ENCODE assay signal across 8 mouse cellular contexts in the genomic region with DNA sequence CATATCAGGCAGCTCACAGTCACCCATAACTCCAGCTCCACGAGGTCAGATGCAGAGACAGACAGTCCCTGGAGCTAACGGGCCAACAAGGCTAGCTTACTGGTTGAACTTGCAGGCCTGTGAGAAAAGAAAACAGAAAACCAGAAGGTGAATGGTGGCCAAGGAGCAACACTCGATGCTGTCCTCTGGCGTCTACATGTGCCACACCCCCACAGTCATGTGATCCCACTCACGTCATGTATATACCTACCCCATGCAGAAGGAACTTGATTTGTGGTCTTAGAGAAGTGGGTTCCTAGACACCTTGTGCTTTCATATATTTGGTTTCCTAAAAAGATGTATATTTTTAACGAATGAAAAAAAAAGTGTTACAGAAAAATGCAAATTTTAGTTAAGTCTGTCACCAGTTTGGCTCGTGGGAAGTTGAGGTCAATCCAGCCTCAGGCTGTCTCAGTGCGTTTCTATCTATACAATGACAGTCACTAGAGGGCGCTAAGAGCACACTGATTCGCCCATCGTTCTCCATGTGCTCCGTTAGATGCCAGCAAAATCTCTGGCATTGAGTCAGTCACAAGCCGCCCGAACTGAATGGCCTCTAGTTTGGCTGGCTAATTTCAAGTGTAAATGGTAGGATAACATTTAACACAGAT. TPM values are rescaled to one million over a fixed set of nuclear protein-coding genes. Genes with fewer than 3 reads are reported as not detected.
A peak's percentile ranks its signal among the peaks of the same experiment; 100 is the strongest.
DNase-seq lines count a peak whose midpoint lies in the region; ATAC-seq lines count a peak whose summit lies in the region.

No protein-coding gene starts in this region.

- H3K4me2 ChIP-seq in embryonic facial prominence, embryonic 11.5 days (ENCODE audit: low read depth, low read length) = no peak overlapping the region
- H3K4me2 ChIP-seq in limb, embryonic 12.5 days = peak overlapping the region; percentile 36; the same call in 1 of the 2 replicates
- H3K4me2 ChIP-seq in midbrain, embryonic 14.5 days (ENCODE audit: low read length) = peak overlapping the region; percentile 24; the same call in 1 of the 2 replicates
- no peak overlapping the region for H3K4me2 ChIP-seq in stomach, embryonic 14.5 days (replicated peaks; ENCODE audit: low read depth, low read length)

- H3K27ac ChIP-seq in embryonic facial prominence, embryonic 11.5 days (replicated peaks; ENCODE audit: low read depth, low read length) = no peak overlapping the region
- no peak overlapping the region for H3K27ac ChIP-seq in limb, embryonic 12.5 days
- H3K27ac ChIP-seq in midbrain, embryonic 14.5 days (replicated peaks; ENCODE audit: low read depth, low read length) = no peak overlapping the region
- no peak overlapping the region for H3K27ac ChIP-seq in stomach, embryonic 14.5 days (ENCODE audit: low read length)

- no peak overlapping the region for H3K4me3 ChIP-seq in embryonic facial prominence, embryonic 11.5 days (ENCODE audit: low read depth, low read length)
- no peak overlapping the region for H3K4me3 ChIP-seq in limb, embryonic 12.5 days (replicated peaks)
- H3K4me3 ChIP-seq in midbrain, embryonic 14.5 days (replicated peaks; ENCODE audit: low read depth, low read length) = no peak overlapping the region
- H3K4me3 ChIP-seq in stomach, embryonic 14.5 days (ENCODE audit: low read depth, low read length) = no peak overlapping the region

- no peak overlapping the region for H3K9ac ChIP-seq in embryonic facial prominence, embryonic 11.5 days (replicated peaks; ENCODE audit: low read length)
- no peak overlapping the region for H3K9ac ChIP-seq in limb, embryonic 12.5 days (replicated peaks)
- H3K9ac ChIP-seq in midbrain, embryonic 14.5 days (replicated peaks; ENCODE audit: low read length) = no peak overlapping the region
- no peak overlapping the region for H3K9ac ChIP-seq in stomach, embryonic 14.5 days (replicated peaks; ENCODE audit: low read depth, low read length)

- H3K36me3 ChIP-seq in embryonic facial prominence, embryonic 11.5 days (replicated peaks; ENCODE audit: control insufficient read depth, insufficient read depth, low read depth, low read length) = no peaks in the 10 kb centered on the region
- no peaks in the 10 kb centered on the region for H3K36me3 ChIP-seq in limb, embryonic 12.5 days
- no peaks in the 10 kb centered on the region for H3K36me3 ChIP-seq in midbrain, embryonic 14.5 days (ENCODE audit: control insufficient read depth, insufficient read depth, low read length)
- H3K36me3 ChIP-seq in stomach, embryonic 14.5 days (ENCODE audit: control insufficient read depth, insufficient read depth, low read length) = no peaks in the 10 kb centered on the region

- H3K4me1 ChIP-seq in embryonic facial prominence, embryonic 11.5 days (ENCODE audit: control insufficient read depth, insufficient read depth, low read length) = no peaks in the 10 kb centered on the region
- peaks cover 7% of the 10 kb centered on the region for H3K4me1 ChIP-seq in limb, embryonic 12.5 days (replicated peaks)
- peaks cover 5% of the 10 kb centered on the region; the same call in 1 of the 2 replicates for H3K4me1 ChIP-seq in midbrain, embryonic 14.5 days (ENCODE audit: control insufficient read depth, insufficient read depth, low read length)
- H3K4me1 ChIP-seq in stomach, embryonic 14.5 days (ENCODE audit: control insufficient read depth, insufficient read depth, low read length) = peaks cover 3% of the 10 kb centered on the region; the same call in 1 of the 2 replicates

- no peaks in the 10 kb centered on the region for H3K9me3 ChIP-seq in embryonic facial prominence, embryonic 11.5 days (replicated peaks; ENCODE audit: control insufficient read depth, low read length)
- no peaks in the 10 kb centered on the region for H3K9me3 ChIP-seq in limb, embryonic 12.5 days
- no peaks in the 10 kb centered on the region for H3K9me3 ChIP-seq in midbrain, embryonic 14.5 days (ENCODE audit: control insufficient read depth, low read length)
- no peaks in the 10 kb centered on the region for H3K9me3 ChIP-seq in stomach, embryonic 14.5 days (ENCODE audit: control insufficient read depth, low read depth, low read length)

- WGBS in embryonic facial prominence, embryonic 11.5 days = 14% methylated on average over 14 of the region's 14 CpGs
- 14% methylated on average over 14 of the region's 14 CpGs for WGBS in limb, embryonic 12.5 days
- 15% methylated on average over 14 of the region's 14 CpGs for WGBS in midbrain, embryonic 14.5 days
- WGBS in stomach, embryonic 14.5 days = 12% methylated on average over 14 of the region's 14 CpGs

- DNase-seq in B cell, adult 2 months = peak; percentile 68 to 71
- DNase-seq in adrenal gland, adult 8-10 months = peak; percentile 52
- peak; percentile 94 for DNase-seq in embryonic facial prominence, embryonic 11.5 days (ENCODE audit: low spot score)
- peak; percentile 82 to 89 for DNase-seq in heart, adult 18-20 months
- DNase-seq in kidney, adult 18-20 months = peak; percentile 69
- DNase-seq in midbrain, embryonic 14.5 days = peak; percentile 97

- ATAC-seq in embryonic facial prominence, embryonic 11.5 days (replicated peaks; ENCODE audit: insufficient number of reproducible peaks, low FRiP score, low TSS enrichment, low read depth) = peak; percentile 49; the same call in 1 of the 2 replicates
- ATAC-seq in limb, embryonic 12.5 days (ENCODE audit: insufficient number of reproducible peaks, insufficient read depth, low FRiP score, low TSS enrichment, low read depth) = peak; percentile 53; the same call in 1 of the 2 replicates
- peak; percentile 73 for ATAC-seq in midbrain, embryonic 14.5 days (ENCODE audit: low FRiP score, low TSS enrichment)
- ATAC-seq in stomach, embryonic 14.5 days (ENCODE audit: insufficient number of reproducible peaks, insufficient read depth, low FRiP score, low read depth) = peak; percentile 79; the same call in 1 of the 2 replicates

- 0 out of 2 replicates have a peak, but pooled peaks cover 2% of the 10 kb centered on the region for H3K27me3 ChIP-seq in embryonic facial prominence, embryonic 11.5 days (ENCODE audit: control insufficient read depth, insufficient read depth, low read length)
- peaks cover 29% of the 10 kb centered on the region for H3K27me3 ChIP-seq in limb, embryonic 12.5 days
- H3K27me3 ChIP-seq in midbrain, embryonic 14.5 days (ENCODE audit: control insufficient read depth, insufficient read depth, low read length) = 0 out of 2 replicates have a peak, but pooled peaks cover 3% of the 10 kb centered on the region
- 0 out of 2 replicates have a peak, but pooled peaks cover 5% of the 10 kb centered on the region for H3K27me3 ChIP-seq in stomach, embryonic 14.5 days (ENCODE audit: control insufficient read depth, insufficient read depth, low read length)

RNA-seq across cellular contexts. Expression of a gene that starts 4.0 kb away (rescaled TPM):
- total RNA-seq in adrenal gland, adult 8-10 months (2022) = 10 to 100 TPM; 10.9 to 32.1 (median 18.4) TPM
- 28.3 and 36.7 TPM in 2 replicates for polyA plus RNA-seq in embryonic facial prominence, embryonic 11.5 days (2014; fragmentation: Nextera tagmentation; extraction: Ambion mirVana)
- total RNA-seq in heart, adult 18-20 months (2021) = 1 to 10 TPM in 1 of 2 experiments, under 1 TPM in 1; 0.32 to 1.3 TPM
- polyA plus RNA-seq in limb, embryonic 12.5 days (2016; fragmentation: Nextera tagmentation; extraction: Ambion mirVana) = 4.9 and 5.2 TPM in 2 replicates
- polyA plus RNA-seq in midbrain, embryonic 14.5 days (2014; fragmentation: Nextera tagmentation; extraction: Ambion mirVana) = 0.86 and 37.3 TPM in 2 replicates
- polyA plus RNA-seq in stomach, embryonic 14.5 days (2014; fragmentation: Nextera tagmentation; extraction: Ambion mirVana) = 2.0 and 3.0 TPM in 2 replicates

RNA-seq across cellular contexts. Expression of a gene that starts 50.9 kb away (rescaled TPM):
- total RNA-seq in adrenal gland, adult 8-10 months (2022) = 10 to 100 TPM; 29.2 to 39.4 (median 34.0) TPM
- polyA plus RNA-seq in embryonic facial prominence, embryonic 11.5 days (2014; fragmentation: Nextera tagmentation; extraction: Ambion mirVana) = 34.8 and 37.7 TPM in 2 replicates
- 10 to 100 TPM; 13.6 to 14.0 TPM for total RNA-seq in heart, adult 18-20 months (2021)
- 34.5 and 36.2 TPM in 2 replicates for polyA plus RNA-seq in limb, embryonic 12.5 days (2016; fragmentation: Nextera tagmentation; extraction: Ambion mirVana)
- polyA plus RNA-seq in midbrain, embryonic 14.5 days (2014; fragmentation: Nextera tagmentation; extraction: Ambion mirVana) = 35.0 and 42.4 TPM in 2 replicates
- 27.6 and 30.3 TPM in 2 replicates for polyA plus RNA-seq in stomach, embryonic 14.5 days (2014; fragmentation: Nextera tagmentation; extraction: Ambion mirVana)

Comparison
In these comparisons a context has a peak if more than half of its experiments do, and no peak if none do; other contexts are left out.
1. H3K4me2 ChIP-seq: peak in limb, embryonic 12.5 days (single experiment) and midbrain, embryonic 14.5 days (single experiment); none in embryonic facial prominence, embryonic 11.5 days (single experiment) and stomach, embryonic 14.5 days (single experiment).
2. Peak in every context shown above with its lines, with median percentiles within 50 percentile points of each other: DNase-seq and ATAC-seq.